Mouse (Mus musculus) hindbrain, embryonic 15.5 days (tissue): ENCODE measurements at regions not wholly inside any gene's neighbourhood (a gene's known extent, or its start where the extent isn't known, plus 50 kb on each side); places are given as distances from the start of the nearest gene placed in this dataset.

Experiments
- ATAC-seq: fragments of 200-750 bp; cut with Nextera tagmentation; 2 replicates; pipeline ENCODE4 v1.8.0; 2017; ENCODE audit warnings: low read depth, moderate number of reproducible peaks, moderate TSS enrichment; ENCODE audit not compliant: low FRiP score
- H3K27ac ChIP-seq: fragments of 300-500 bp; sonication (generic); replicated peaks from 2 replicates; pipeline ENCODE4 v1.5.1; 2015; ENCODE audit warnings: mild to moderate bottlenecking, inconsistent platforms
- H3K27me3 ChIP-seq: fragments of 300-500 bp; sonication (generic); 2 replicates; pipeline ENCODE4 v1.6.1; 2015; ENCODE audit warnings: control low read depth, inconsistent platforms
- H3K36me3 ChIP-seq: fragments of 300-500 bp; sonication (generic); 2 replicates; pipeline ENCODE4 v1.6.1; 2015; ENCODE audit warnings: control low read depth, inconsistent platforms
- H3K4me1 ChIP-seq: fragments of 300-500 bp; sonication (generic); replicated peaks from 2 replicates; pipeline ENCODE4 v1.6.1; 2015; ENCODE audit warnings: control low read depth, inconsistent platforms
- H3K4me2 ChIP-seq: fragments of 300-500 bp; sonication (generic); 2 replicates; pipeline ENCODE4 v1.6.1; 2015; ENCODE audit warnings: moderate library complexity, mild to moderate bottlenecking, inconsistent platforms
- H3K4me3 ChIP-seq: fragments of 300-500 bp; sonication (generic); 2 replicates; pipeline ENCODE4 v1.5.1; 2015; ENCODE audit warnings: mild to moderate bottlenecking, inconsistent platforms
- H3K9ac ChIP-seq: fragments of 300-500 bp; sonication (generic); 2 replicates; pipeline ENCODE4 v1.6.1; 2015; ENCODE audit warnings: inconsistent platforms
- H3K9me3 ChIP-seq: fragments of 300-500 bp; sonication (generic); 2 replicates; pipeline ENCODE4 v1.6.1; 2016; ENCODE audit warnings: control low read depth, inconsistent platforms
- WGBS: fragments of 180-500 bp; shearing (Covaris S2); methylation state at CpG from one replicate; pipeline ENCODE4 v1.1.7; 2015; 5-methylcytosine and 5-hydroxymethylcytosine counted together

GRCm38 (mm10) chr11:111555131-111555530 lies 489.2 kb downstream of the Kcnj2 start:
- Histone ChIP-seq H3K9ac (no peak overlapping the region), H3K4me3 (no peak overlapping the region), H3K27me3 (no peaks in the 10 kb centered on the region), H3K4me1 (peaks cover 8% of the 10 kb centered on the region), H3K27ac (no peak overlapping the region; the same call in 1 of the 2 replicates), H3K9me3 (no peaks in the 10 kb centered on the region), H3K4me2 (no peak overlapping the region), H3K36me3 (no peaks in the 10 kb centered on the region)
- no peak for ATAC-seq

- Histone ChIP-seq H3K9ac (no peak overlapping the region), H3K9me3 (no peaks in the 10 kb centered on the region), H3K4me2 (no peak overlapping the region), H3K4me3 (no peak overlapping the region), H3K36me3 (no peaks in the 10 kb centered on the region), H3K4me1 (peaks cover 8% of the 10 kb centered on the region), H3K27me3 (no peaks in the 10 kb centered on the region), H3K27ac (no peak overlapping the region; the same call in 1 of the 2 replicates)
- WGBS: 53% methylated on average over 6 of the region's 6 CpGs
- no peak for ATAC-seq
Observed at GRCm38 (mm10) chr11:111555615-111556014, 489.7 kb downstream of the Kcnj2 start.

GRCm38 (mm10) chr11:111558302-111559140 lies 492.6 kb downstream of the Kcnj2 start:
- H3K4me2 ChIP-seq: no peak overlapping the region
- H3K9ac ChIP-seq: no peak overlapping the region
- no peaks in the 10 kb centered on the region for H3K9me3 ChIP-seq
- H3K4me1 ChIP-seq: peaks cover 8% of the 10 kb centered on the region
- H3K36me3 ChIP-seq: no peaks in the 10 kb centered on the region
- H3K27ac ChIP-seq: peak overlapping the region; percentile 53; the same call in 1 of the 2 replicates
- peak; percentile 73; the same call in 1 of the 2 replicates for ATAC-seq
- no peak overlapping the region for H3K4me3 ChIP-seq
- no peaks in the 10 kb centered on the region for H3K27me3 ChIP-seq
- 17% methylated on average over 9 of the region's 9 CpGs for WGBS

- H3K9me3 ChIP-seq: no peaks in the 10 kb centered on the region
- H3K4me3 ChIP-seq: no peak overlapping the region
- 78% methylated on average over 5 of the region's 5 CpGs for WGBS
- H3K4me2 ChIP-seq: no peak overlapping the region
- no peak overlapping the region for H3K27ac ChIP-seq
- 0 out of 2 replicates have a peak, but pooled peaks cover 4% of the 10 kb centered on the region for H3K27me3 ChIP-seq
- H3K36me3 ChIP-seq: no peaks in the 10 kb centered on the region
- no peak for ATAC-seq
- peaks cover 4% of the 10 kb centered on the region for H3K4me1 ChIP-seq
- no peak overlapping the region for H3K9ac ChIP-seq
Observed at GRCm38 (mm10) chr11:111563171-111563570, 497.2 kb downstream of the Kcnj2 start.

- no peak overlapping the region for H3K4me3 ChIP-seq
- H3K9me3 ChIP-seq: no peaks in the 10 kb centered on the region
- H3K27ac ChIP-seq: no peak overlapping the region
- H3K4me2 ChIP-seq: no peak overlapping the region
- no peaks in the 10 kb centered on the region for H3K4me1 ChIP-seq
- 0 out of 2 replicates have a peak, but pooled peaks cover 4% of the 10 kb centered on the region for H3K27me3 ChIP-seq
- WGBS: 82% methylated on average over 6 of the region's 6 CpGs
- H3K36me3 ChIP-seq: no peaks in the 10 kb centered on the region
- ATAC-seq: no peak
- H3K9ac ChIP-seq: no peak overlapping the region
Observed at GRCm38 (mm10) chr11:111568041-111568440, 502.1 kb downstream of the Kcnj2 start.

- Histone ChIP-seq H3K9ac (no peak overlapping the region), H3K36me3 (no peaks in the 10 kb centered on the region), H3K9me3 (no peaks in the 10 kb centered on the region), H3K4me1 (no peaks in the 10 kb centered on the region), H3K27ac (no peak overlapping the region), H3K4me2 (no peak overlapping the region), H3K27me3 (0 out of 2 replicates have a peak, but pooled peaks cover 4% of the 10 kb centered on the region), H3K4me3 (no peak overlapping the region)
- ATAC-seq: no peak
- WGBS: 86% methylated on average over 9 of the region's 9 CpGs
Observed at GRCm38 (mm10) chr11:111568876-111569275, 502.9 kb downstream of the Kcnj2 start.

GRCm38 (mm10) chr11:111577883-111578282 lies 511.9 kb downstream of the Kcnj2 start:
- Histone ChIP-seq H3K4me2 (no peak overlapping the region), H3K27me3 (no peaks in the 10 kb centered on the region), H3K4me3 (no peak overlapping the region), H3K27ac (no peak overlapping the region), H3K36me3 (no peaks in the 10 kb centered on the region), H3K9me3 (no peaks in the 10 kb centered on the region), H3K9ac (no peak overlapping the region), H3K4me1 (no peaks in the 10 kb centered on the region)
- 16% methylated on average over 1 of the region's 1 CpGs for WGBS
- ATAC-seq: no peak

- no peak for ATAC-seq
- H3K27ac ChIP-seq: no peak overlapping the region
- H3K4me1 ChIP-seq: no peaks in the 10 kb centered on the region
- no peak overlapping the region for H3K9ac ChIP-seq
- no peak overlapping the region for H3K4me3 ChIP-seq
- H3K36me3 ChIP-seq: no peaks in the 10 kb centered on the region
- no peaks in the 10 kb centered on the region for H3K9me3 ChIP-seq
- 79% methylated on average over 4 of the region's 4 CpGs for WGBS
- H3K27me3 ChIP-seq: no peaks in the 10 kb centered on the region
- H3K4me2 ChIP-seq: no peak overlapping the region; the same call in 1 of the 2 replicates
Observed at GRCm38 (mm10) chr11:111582980-111583379, 517.0 kb downstream of the Kcnj2 start.

GRCm38 (mm10) chr11:111583606-111584005 lies 517.6 kb downstream of the Kcnj2 start:
- H3K27ac ChIP-seq: no peak overlapping the region
- 76% methylated on average over 13 of the region's 13 CpGs for WGBS
- H3K4me3 ChIP-seq: no peak overlapping the region
- no peaks in the 10 kb centered on the region for H3K9me3 ChIP-seq
- no peak overlapping the region; the same call in 1 of the 2 replicates for H3K4me2 ChIP-seq
- no peaks in the 10 kb centered on the region for H3K27me3 ChIP-seq
- no peak overlapping the region for H3K9ac ChIP-seq
- H3K4me1 ChIP-seq: no peaks in the 10 kb centered on the region
- no peaks in the 10 kb centered on the region for H3K36me3 ChIP-seq
- no peak for ATAC-seq

GRCm38 (mm10) chr11:111599456-111599855 lies 533.5 kb downstream of the Kcnj2 start:
- H3K27me3 ChIP-seq: no peaks in the 10 kb centered on the region
- no peaks in the 10 kb centered on the region for H3K9me3 ChIP-seq

GRCm38 (mm10) chr11:111605146-111605545 lies 539.2 kb downstream of the Kcnj2 start:
- Histone ChIP-seq H3K9me3 (no peaks in the 10 kb centered on the region), H3K4me2 (peak overlapping the region; percentile 19; the same call in 1 of the 2 replicates), H3K27ac (no peak overlapping the region), H3K9ac (no peak overlapping the region), H3K27me3 (no peaks in the 10 kb centered on the region), H3K4me3 (no peak overlapping the region), H3K36me3 (no peaks in the 10 kb centered on the region), H3K4me1 (no peaks in the 10 kb centered on the region)
- ATAC-seq: no peak
- WGBS: 75% methylated on average over 11 of the region's 11 CpGs

More at GRCm38 (mm10) chr11:111599456-111599855, 533.5 kb downstream of the Kcnj2 start:
- H3K4me3 ChIP-seq: no peak overlapping the region
- no peaks in the 10 kb centered on the region for H3K4me1 ChIP-seq
- no peak overlapping the region for H3K9ac ChIP-seq
- ATAC-seq: no peak
- no peak overlapping the region for H3K4me2 ChIP-seq
- H3K27ac ChIP-seq: no peak overlapping the region
- H3K36me3 ChIP-seq: no peaks in the 10 kb centered on the region

GRCm38 (mm10) chr11:111610522-111611015 lies 544.6 kb downstream of the Kcnj2 start:
- no peaks in the 10 kb centered on the region for H3K36me3 ChIP-seq
- ATAC-seq: no peak
- no peak overlapping the region for H3K4me3 ChIP-seq
- H3K27ac ChIP-seq: no peak overlapping the region
- no peaks in the 10 kb centered on the region for H3K4me1 ChIP-seq
- no peak overlapping the region for H3K4me2 ChIP-seq
- H3K9ac ChIP-seq: no peak overlapping the region
- H3K9me3 ChIP-seq: no peaks in the 10 kb centered on the region
- H3K27me3 ChIP-seq: no peaks in the 10 kb centered on the region
- WGBS: 64% methylated on average over 5 of the region's 5 CpGs
